Mouse (Mus musculus) midbrain, embryonic 13.5 days (tissue): ENCODE measurements at regions not wholly inside any gene's neighbourhood (a gene's known extent, or its start where the extent isn't known, plus 50 kb on each side); places are given as distances from the start of the nearest gene placed in this dataset. TPM values are rescaled to one million over a fixed set of nuclear protein-coding genes. Genes with fewer than 3 reads are reported as not detected.

Experiments used
- ATAC-seq: fragments of 200-750 bp; cut with Nextera tagmentation; 2 replicates; pipeline ENCODE4 v1.8.0; 2017; ENCODE audit warnings: mild to moderate bottlenecking, moderate TSS enrichment, moderate library complexity
- H3K27ac ChIP-seq: fragments of 300-500 bp; sonication (generic); 2 replicates; pipeline ENCODE4 v1.5.1; 2015; ENCODE audit warnings: inconsistent platforms, mild to moderate bottlenecking, moderate library complexity
- H3K27me3 ChIP-seq: fragments of 300-500 bp; sonication (generic); 2 replicates; pipeline ENCODE4 v1.6.1; 2015; ENCODE audit warnings: mild to moderate bottlenecking, inconsistent platforms
- H3K36me3 ChIP-seq: fragments of 300-500 bp; sonication (generic); 2 replicates; pipeline ENCODE4 v1.6.1; 2015; ENCODE audit warnings: mild to moderate bottlenecking, inconsistent platforms
- H3K4me1 ChIP-seq: fragments of 300-500 bp; sonication (generic); replicated peaks from 2 replicates; pipeline ENCODE4 v1.6.1; 2015; ENCODE audit warnings: inconsistent platforms
- H3K4me2 ChIP-seq: fragments of 300-500 bp; sonication (generic); replicated peaks from 2 replicates; pipeline ENCODE4 v1.6.1; 2015; ENCODE audit warnings: moderate library complexity, mild to moderate bottlenecking, inconsistent platforms
- H3K4me3 ChIP-seq: fragments of 300-500 bp; sonication (generic); replicated peaks from 2 replicates; pipeline ENCODE4 v1.5.1; 2015; ENCODE audit warnings: mild to moderate bottlenecking, inconsistent platforms
- H3K9ac ChIP-seq: fragments of 300-500 bp; sonication (generic); replicated peaks from 2 replicates; pipeline ENCODE4 v1.6.1; 2015; ENCODE audit warnings: mild to moderate bottlenecking, inconsistent platforms
- H3K9me3 ChIP-seq: fragments of 300-500 bp; sonication (generic); 2 replicates; pipeline ENCODE4 v1.6.1; 2016; ENCODE audit warnings: mild to moderate bottlenecking, inconsistent platforms
- WGBS: fragments of 180-500 bp; shearing (Covaris S2); methylation state at CpG from one replicate; pipeline ENCODE4 v1.1.7; 2015; 5-methylcytosine and 5-hydroxymethylcytosine counted together
- microRNA counts: library from miRNA; unstranded; fragments of <30 nt; microRNA quantifications from one replicate; lab custom pipeline; 2016
- microRNA-seq: library from miRNA; unstranded; fragments of <30 nt; microRNA quantifications from one replicate; pipeline ENCODE4, GENCODE M21; 2016

DNA sequence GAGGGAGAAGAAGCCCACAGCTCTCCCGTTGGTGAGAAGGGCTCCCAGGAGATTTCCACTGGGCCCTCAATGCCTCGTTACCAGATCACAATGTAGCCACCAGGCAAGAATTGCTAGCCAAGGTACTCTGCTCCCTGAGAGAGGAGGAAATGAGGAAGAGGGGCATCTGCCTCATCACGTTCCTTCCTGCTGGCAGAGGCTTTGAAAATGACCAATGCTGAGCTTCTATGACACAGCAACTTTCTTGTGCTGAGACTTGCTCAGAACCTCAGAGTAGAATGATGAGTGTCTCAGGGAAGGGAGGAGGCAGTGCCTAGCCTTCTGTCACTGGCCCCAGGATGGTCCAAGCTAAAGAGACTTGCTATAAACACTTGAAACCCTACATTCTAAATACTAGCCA is 78.7 kb upstream of the Hsd17b12 start:
- Histone ChIP-seq H3K4me3 (no peak overlapping the region), H3K4me1 (peaks cover 23% of the 10 kb centered on the region), H3K27me3 (peaks cover 47% of the 10 kb centered on the region), H3K9me3 (no peaks in the 10 kb centered on the region), H3K9ac (no peak overlapping the region), H3K27ac (no peak overlapping the region), H3K36me3 (no peaks in the 10 kb centered on the region), H3K4me2 (no peak overlapping the region)
- 50% methylated on average over 3 of the region's 3 CpGs for WGBS
- no peak for ATAC-seq

- no peak overlapping the region for H3K4me3 ChIP-seq
- H3K36me3 ChIP-seq = no peaks in the 10 kb centered on the region
- ATAC-seq = no peak
- no peak overlapping the region for H3K4me2 ChIP-seq
- H3K9ac ChIP-seq = no peak overlapping the region
- H3K27me3 ChIP-seq = peaks cover 18% of the 10 kb centered on the region
- WGBS = 92% methylated on average over 7 of the region's 7 CpGs
- no peaks in the 10 kb centered on the region for H3K9me3 ChIP-seq
- H3K27ac ChIP-seq = no peak overlapping the region
- H3K4me1 ChIP-seq = no peaks in the 10 kb centered on the region
Observed at GRCm38 (mm10) chr2:94233597-94233996, 75.8 kb upstream of the Hsd17b12 start.

DNA sequence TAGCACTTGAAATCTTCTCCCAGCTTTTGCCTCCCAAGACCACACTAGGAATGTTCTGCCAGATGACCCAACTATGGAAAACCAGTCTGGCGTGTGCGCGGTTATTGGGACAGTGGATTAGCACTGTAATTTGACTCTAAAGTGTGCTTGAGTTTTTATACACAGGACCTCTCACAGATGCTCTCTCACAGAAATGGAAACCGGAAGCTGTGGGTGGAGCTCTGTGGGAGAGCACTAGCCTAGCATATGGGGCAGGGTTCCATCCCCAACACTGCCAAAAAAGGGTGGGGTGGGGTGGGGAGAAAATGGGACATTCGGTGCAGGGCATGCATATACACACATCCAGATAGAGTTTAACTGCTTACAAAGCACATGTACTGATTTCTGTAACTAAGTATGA is 61.7 kb upstream of the Hsd17b12 start:
- Histone ChIP-seq H3K9ac (no peak overlapping the region), H3K4me2 (no peak overlapping the region), H3K27ac (no peak overlapping the region), H3K27me3 (no peaks in the 10 kb centered on the region), H3K9me3 (no peaks in the 10 kb centered on the region), H3K4me1 (no peaks in the 10 kb centered on the region), H3K36me3 (no peaks in the 10 kb centered on the region), H3K4me3 (no peak overlapping the region)
- no peak for ATAC-seq
- WGBS = 84% methylated on average over 5 of the region's 5 CpGs

DNA sequence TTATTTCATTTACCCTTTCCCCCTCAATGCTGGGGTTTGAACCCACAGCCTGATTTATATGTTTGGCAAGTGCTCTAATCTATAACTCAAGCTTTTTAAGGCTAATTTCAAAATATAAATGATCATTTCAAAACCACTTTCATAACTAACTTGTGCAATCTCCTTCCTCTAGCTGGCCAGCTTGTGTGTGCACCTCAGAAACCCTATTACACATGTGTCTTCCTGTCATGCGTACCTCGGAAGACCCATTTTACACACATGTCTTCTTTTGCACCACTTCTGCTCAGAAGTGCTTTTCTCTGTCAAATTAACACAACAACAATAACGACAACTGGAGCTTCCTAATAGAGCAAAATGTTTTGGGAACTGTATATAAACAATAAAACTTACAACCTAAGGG is 59.7 kb upstream of the Hsd17b12 start:
- Histone ChIP-seq H3K9me3 (no peaks in the 10 kb centered on the region), H3K27me3 (no peaks in the 10 kb centered on the region), H3K4me2 (no peak overlapping the region), H3K36me3 (no peaks in the 10 kb centered on the region), H3K9ac (no peak overlapping the region), H3K27ac (no peak overlapping the region), H3K4me3 (no peak overlapping the region), H3K4me1 (no peaks in the 10 kb centered on the region)
- 95% methylated on average over 3 of the region's 3 CpGs for WGBS
- ATAC-seq = no peak

DNA sequence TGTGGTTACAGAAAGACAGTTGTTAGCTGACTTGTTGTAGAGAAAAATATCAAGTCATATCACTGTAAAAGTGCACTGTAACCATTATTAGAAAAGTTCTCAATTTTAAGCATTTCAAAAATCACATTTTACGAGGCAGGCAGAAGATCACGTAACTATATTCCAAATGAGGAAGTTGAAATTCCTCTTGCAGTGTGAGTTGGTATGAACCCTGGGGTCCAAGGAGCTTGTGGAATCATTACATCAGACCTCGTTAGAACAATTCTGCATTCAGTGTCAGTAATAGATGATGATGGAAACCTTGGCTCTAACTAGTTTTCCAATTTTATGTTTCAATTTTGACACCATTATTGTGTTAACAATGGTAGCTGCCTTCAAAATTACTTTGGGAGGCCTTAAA is 57.7 kb upstream of the Hsd17b12 start:
- Histone ChIP-seq H3K4me3 (no peak overlapping the region), H3K27ac (no peak overlapping the region), H3K9me3 (no peaks in the 10 kb centered on the region), H3K4me2 (no peak overlapping the region), H3K27me3 (no peaks in the 10 kb centered on the region), H3K4me1 (no peaks in the 10 kb centered on the region), H3K9ac (no peak overlapping the region), H3K36me3 (no peaks in the 10 kb centered on the region)
- ATAC-seq = no peak
- WGBS = 87% methylated on average over 3 of the region's 3 CpGs

MicroRNAs encoded in the stretch of these regions (microRNA counts, 519-probe panel; counts per million panel counts)
- microRNA mmu-miR-129-3p (lab: Ali Mortazavi, UCI) = 4,004 counts per million, percentile 75 among the panel's probes with 10 or more counts
- 2,390 counts per million, percentile 61 among the panel's probes with 10 or more counts for microRNA mmu-miR-129-5p (lab: Ali Mortazavi, UCI)

Small RNA genes lying in the stretch of these regions (microRNA-seq; reads per million reads assigned to microRNA genes)
- gene Mir129-2 (not detected), gene Mir129b (not detected)
